ENCODE assay signal across 12 mouse cellular contexts in genomic region chrX:97072369-97072768, GRCm38 (mm10). TPM values are rescaled to one million over a fixed set of nuclear protein-coding genes. Genes with fewer than 3 reads are reported as not detected.
DNase-seq lines count a peak whose midpoint lies in the region; ATAC-seq lines count a peak whose summit lies in the region.
"Had no signal": no experiment of that assay in that cellular context is flagged by ENCODE, and none has a peak within 500 bp of the region (broad histone marks: within the 10 kb centered on the region; RNA-seq: fewer than 3 reads in every experiment).

Gene Pgr15l, plus strand, starts transcription at chrX:97072596.

- no peaks in the 10 kb centered on the region for H3K36me3 ChIP-seq in heart, embryonic 14.5 days (ENCODE audit: control insufficient read depth, insufficient read depth, low read length)
- H3K36me3 ChIP-seq in hindbrain, embryonic 15.5 days = no peaks in the 10 kb centered on the region
- no peaks in the 10 kb centered on the region for H3K36me3 ChIP-seq in neural tube, embryonic 13.5 days
- H3K36me3 ChIP-seq in intestine, embryonic 16.5 days (ENCODE audit: control insufficient read depth, insufficient read depth, low read length) = no peaks in the 10 kb centered on the region
- H3K36me3 ChIP-seq: G1E had no signal

- no peak within 1 kb of the TSS; a peak in 2 of 4 replicates for H3K4me3 ChIP-seq in heart, embryonic 14.5 days (ENCODE audit: control insufficient read depth in 1 of 2, insufficient read depth in 1 of 2, low read depth in 1 of 2, low read length in 2 of 2)
- H3K4me3 ChIP-seq in hindbrain, embryonic 15.5 days = peak within 1 kb of the TSS; percentile 21
- no peak within 1 kb of the TSS; the same call in 1 of the 2 replicates for H3K4me3 ChIP-seq in neural tube, embryonic 13.5 days
- H3K4me3 ChIP-seq in intestine, embryonic 16.5 days (ENCODE audit: low read length) = no peak within 1 kb of the TSS

- no peak for DNase-seq in heart, postnatal 25 days (ENCODE audit: low spot score)
- DNase-seq in embryo, embryonic 10.5 days (ENCODE audit: low spot score) = peak; percentile 33
- no peak for DNase-seq in spleen, postnatal 14 days (ENCODE audit: low spot score in 2 of 2)
- no peak for DNase-seq in spleen, adult 12 weeks (ENCODE audit: low spot score)

- H3K4me2 ChIP-seq in heart, embryonic 14.5 days (ENCODE audit: low read length) = peak within 1 kb of the TSS; percentile 34
- peak within 1 kb of the TSS; percentile 53 for H3K4me2 ChIP-seq in hindbrain, embryonic 15.5 days
- H3K4me2 ChIP-seq in neural tube, embryonic 13.5 days = peak within 1 kb of the TSS; percentile 41
- H3K4me2 ChIP-seq in intestine, embryonic 16.5 days (ENCODE audit: low read depth, low read length) = no peak within 1 kb of the TSS

- no peak within 1 kb of the TSS for H3K9ac ChIP-seq in heart, embryonic 14.5 days (ENCODE audit: low read length)
- no peak within 1 kb of the TSS for H3K9ac ChIP-seq in hindbrain, embryonic 15.5 days
- H3K9ac ChIP-seq in neural tube, embryonic 13.5 days = no peak within 1 kb of the TSS
- H3K9ac ChIP-seq in intestine, embryonic 16.5 days (ENCODE audit: low read depth, low read length) = no peak within 1 kb of the TSS

- WGBS in heart, embryonic 14.5 days = 26% methylated on average over 20 of the region's 20 CpGs
- WGBS in hindbrain, embryonic 15.5 days = 28% methylated on average over 20 of the region's 20 CpGs
- WGBS in neural tube, embryonic 13.5 days = 27% methylated on average over 20 of the region's 20 CpGs
- WGBS in intestine, embryonic 16.5 days = 20% methylated on average over 18 of the region's 20 CpGs

- H3K4me1 ChIP-seq in heart, embryonic 14.5 days (ENCODE audit: control insufficient read depth in 2 of 2, insufficient read depth in 2 of 2, low read length in 2 of 2) = no peaks in the 10 kb centered on the region
- H3K4me1 ChIP-seq in hindbrain, embryonic 15.5 days (replicated peaks) = 0 out of 2 replicates have a peak, but pooled peaks cover 3% of the 10 kb centered on the region
- H3K4me1 ChIP-seq in neural tube, embryonic 13.5 days (replicated peaks) = no peaks in the 10 kb centered on the region; the same call in 1 of the 2 replicates
- no peaks in the 10 kb centered on the region for H3K4me1 ChIP-seq in intestine, embryonic 16.5 days (ENCODE audit: control insufficient read depth, insufficient read depth, low read length)

- intact Hi-C loops in heart, postnatal 25 days (cut with DNase I) = no loop called here

- no peaks in the 10 kb centered on the region for H3K9me3 ChIP-seq in heart, embryonic 14.5 days (ENCODE audit: control insufficient read depth, low read length)
- H3K9me3 ChIP-seq in hindbrain, embryonic 15.5 days = no peaks in the 10 kb centered on the region
- H3K9me3 ChIP-seq in neural tube, embryonic 13.5 days = no peaks in the 10 kb centered on the region
- H3K9me3 ChIP-seq in intestine, embryonic 16.5 days (ENCODE audit: control insufficient read depth, low read length) = no peaks in the 10 kb centered on the region
- H3K9me3 ChIP-seq: G1E had no signal

- no peak within 1 kb of the TSS for H3K27ac ChIP-seq in heart, embryonic 14.5 days (replicated peaks in 1 of 2; ENCODE audit: control insufficient read depth in 1 of 2, insufficient read depth in 1 of 2, low read depth in 2 of 2, low read length in 2 of 2)
- H3K27ac ChIP-seq in hindbrain, embryonic 15.5 days (replicated peaks) = no peak within 1 kb of the TSS
- no peak within 1 kb of the TSS for H3K27ac ChIP-seq in neural tube, embryonic 13.5 days (replicated peaks)
- no peak within 1 kb of the TSS for H3K27ac ChIP-seq in intestine, embryonic 16.5 days (ENCODE audit: low read length)

- no peak for ATAC-seq in heart, embryonic 14.5 days (ENCODE audit: insufficient number of reproducible peaks, insufficient read depth, low FRiP score, low read depth)
- ATAC-seq in hindbrain, embryonic 15.5 days (ENCODE audit: low FRiP score, low read depth) = peak; percentile 45; the same call in 1 of the 2 replicates
- no peak for ATAC-seq in neural tube, embryonic 13.5 days (ENCODE audit: low read depth)
- no peak for ATAC-seq in intestine, embryonic 16.5 days

- H3K27me3 ChIP-seq in heart, embryonic 14.5 days (ENCODE audit: control insufficient read depth, insufficient read depth, low read length) = peaks cover 3% of the 10 kb centered on the region; the same call in 1 of the 2 replicates
- H3K27me3 ChIP-seq in hindbrain, embryonic 15.5 days = peaks cover 5% of the 10 kb centered on the region; the same call in 1 of the 2 replicates
- H3K27me3 ChIP-seq in neural tube, embryonic 13.5 days = peaks cover 15% of the 10 kb centered on the region
- H3K27me3 ChIP-seq in intestine, embryonic 16.5 days (replicated peaks; ENCODE audit: control insufficient read depth, insufficient read depth, low read length) = 0 out of 2 replicates have a peak, but pooled peaks cover 3% of the 10 kb centered on the region

RNA-seq across cellular contexts. Expression of gene Pgr15l, which starts in this region (rescaled TPM):
- not detected in 2 replicates for polyA plus RNA-seq in heart, embryonic 14.5 days (2014; fragmentation: Nextera tagmentation; extraction: Ambion mirVana)
- not detected for total RNA-seq in heart, postnatal 25 days (2021)
- polyA plus RNA-seq in hindbrain, embryonic 15.5 days (2015; fragmentation: Nextera tagmentation; extraction: Ambion mirVana) = 0.14 and 0.17 TPM in 2 replicates
- 0.04 and 0.06 TPM in 2 replicates for polyA plus RNA-seq in neural tube, embryonic 13.5 days (2015; fragmentation: Nextera tagmentation; extraction: Ambion mirVana)
- polyA plus RNA-seq in intestine, embryonic 16.5 days (2015; fragmentation: Nextera tagmentation; extraction: Ambion mirVana) = not detected in 2 replicates
- total RNA-seq: G1E had no signal
- polyA plus RNA-seq: G1E; intestine, embryonic 14.5 days; lung, embryonic 16.5 days; spleen, adult 2 months had no signal

Comparison
In these comparisons a context has a peak if more than half of its experiments do, and no peak if none do; other contexts are left out.
1. Peak in ATAC-seq, H3K4me3 ChIP-seq and H3K4me2 ChIP-seq in hindbrain, embryonic 15.5 days; RNA of the gene not detected or under 1 TPM.